In genomic region chr19:39057928-39058327, GRCm38 (mm10) we compare ENCODE assay signal across 24 mouse cellular contexts. TPM values are rescaled to one million over a fixed set of nuclear protein-coding genes. Genes with fewer than 3 reads are reported as not detected.
"Had no signal": no experiment of that assay in that cellular context is flagged by ENCODE, and none has a peak within 500 bp of the region (broad histone marks: within the 10 kb centered on the region; RNA-seq: fewer than 3 reads in every experiment).

No protein-coding gene starts in this region.

- H3K36me3 ChIP-seq: liver, embryonic 13.5 days; liver, embryonic 15.5 days; midbrain, embryonic 13.5 days; midbrain, embryonic 15.5 days; neural tube, embryonic 13.5 days; neural tube, embryonic 15.5 days; stomach, embryonic 15.5 days had no signal

- H3K9ac ChIP-seq: liver, embryonic 13.5 days; liver, embryonic 15.5 days; lung, embryonic 14.5 days; midbrain, embryonic 13.5 days; midbrain, embryonic 15.5 days; neural tube, embryonic 13.5 days; neural tube, embryonic 15.5 days; stomach, embryonic 15.5 days had no signal

- H3K4me3 ChIP-seq: liver, embryonic 13.5 days; liver, embryonic 15.5 days; megakaryocyte, embryonic 14.5 days; midbrain, embryonic 13.5 days; midbrain, embryonic 15.5 days; myocyte; neural tube, embryonic 13.5 days; neural tube, embryonic 15.5 days; stomach, embryonic 15.5 days had no signal

- ATAC-seq: midbrain, embryonic 13.5 days; midbrain, embryonic 15.5 days had no signal

- H3K9me3 ChIP-seq: liver, embryonic 13.5 days; liver, embryonic 15.5 days; megakaryocyte, embryonic 14.5 days; midbrain, embryonic 13.5 days; midbrain, embryonic 15.5 days; neural tube, embryonic 13.5 days; neural tube, embryonic 15.5 days; stomach, embryonic 15.5 days had no signal

- H3K4me1 ChIP-seq: liver, embryonic 13.5 days; liver, embryonic 15.5 days; megakaryocyte, embryonic 14.5 days; midbrain, embryonic 13.5 days; midbrain, embryonic 15.5 days; neural tube, embryonic 13.5 days; neural tube, embryonic 15.5 days; stomach, embryonic 15.5 days had no signal

- H3K27me3 ChIP-seq: liver, embryonic 13.5 days; liver, embryonic 15.5 days; megakaryocyte, embryonic 14.5 days; midbrain, embryonic 13.5 days; midbrain, embryonic 15.5 days; neural tube, embryonic 13.5 days; neural tube, embryonic 15.5 days; stomach, embryonic 15.5 days had no signal

- H3K27ac ChIP-seq: liver, embryonic 13.5 days; liver, embryonic 15.5 days; midbrain, embryonic 13.5 days; midbrain, embryonic 15.5 days; neural tube, embryonic 13.5 days; neural tube, embryonic 15.5 days; stomach, embryonic 15.5 days had no signal

- DNase-seq: liver, embryonic 13.5 days; lung, adult 18-20 months; lung, embryonic 14.5 days; lung, postnatal 10 days; lung, postnatal 4 days; retina, postnatal 1 day; right cerebral cortex, postnatal 25 days; right cerebral cortex, postnatal 4 days; thymus, adult 18-20 months; thymus, postnatal 14 days; thymus, postnatal 36 days had no signal

- H3K4me2 ChIP-seq: liver, embryonic 13.5 days; liver, embryonic 15.5 days; lung, embryonic 14.5 days; midbrain, embryonic 11.5 days; midbrain, embryonic 13.5 days; midbrain, embryonic 15.5 days; neural tube, embryonic 13.5 days; neural tube, embryonic 15.5 days; stomach, embryonic 15.5 days had no signal

RNA-seq across cellular contexts. Expression of gene Cyp2c65, which starts 2.9 kb away (rescaled TPM):
- polyA plus RNA-seq: liver, embryonic 13.5 days; liver, embryonic 15.5 days; lung, embryonic 14.5 days; lung, embryonic 16.5 days; midbrain, embryonic 11.5 days; midbrain, embryonic 13.5 days; midbrain, embryonic 15.5 days; myocyte; neural tube, embryonic 11.5 days; neural tube, embryonic 15.5 days; spleen, adult 2 months; thymus, postnatal 0 days had no signal

RNA-seq across cellular contexts. Expression of gene Cyp2c55, which starts 51.1 kb away (rescaled TPM):
- polyA plus RNA-seq: liver, embryonic 13.5 days; liver, embryonic 15.5 days; lung, embryonic 14.5 days; lung, embryonic 16.5 days; midbrain, embryonic 13.5 days; midbrain, embryonic 15.5 days; myocyte; neural tube, embryonic 11.5 days; neural tube, embryonic 13.5 days; neural tube, embryonic 15.5 days had no signal

RNA-seq across cellular contexts. Expression of gene Cyp2c66, which starts 55.8 kb away (rescaled TPM):
- polyA plus RNA-seq: liver, embryonic 13.5 days; liver, embryonic 15.5 days; lung, embryonic 14.5 days; lung, embryonic 16.5 days; midbrain, embryonic 11.5 days; midbrain, embryonic 13.5 days; midbrain, embryonic 15.5 days; myocyte; neural tube, embryonic 11.5 days; neural tube, embryonic 13.5 days; neural tube, embryonic 15.5 days; spleen, adult 2 months; thymus, postnatal 0 days had no signal
